Mouse (Mus musculus) liver, postnatal 0 days (tissue): ENCODE data around the gene Srcin1. TPM values are rescaled to one million over a fixed set of nuclear protein-coding genes. Genes with fewer than 3 reads are reported as not detected.

ENCODE experiments used
- ATAC-seq: fragments of 200-750 bp; cut with Nextera tagmentation; 2 replicates; pipeline ENCODE4 v1.8.0; 2017; ENCODE audit warnings: mild to moderate bottlenecking, moderate library complexity
- DNase-seq: peaks from one replicate; pipeline ENCODE4 v3.0.0-alpha.2; 2016
- H3K27ac ChIP-seq: fragments of 300-500 bp; sonication (generic); 2 replicates; pipeline ENCODE4 v1.5.1; 2014; ENCODE audit warnings: antibody characterized with exemption, moderate library complexity, mild to moderate bottlenecking, low read depth
- H3K27me3 ChIP-seq: fragments of 300-500 bp; sonication (generic); 2 replicates; pipeline ENCODE4 v1.6.1; 2014; ENCODE audit warnings: low read length, control low read depth, mixed read lengths; ENCODE audit not compliant: insufficient read depth
- H3K36me3 ChIP-seq: fragments of 300-500 bp; sonication (generic); replicated peaks from 2 replicates; pipeline ENCODE4 v1.6.1; 2014; ENCODE audit warnings: mild to moderate bottlenecking, control low read depth, low read length, moderate library complexity, mixed read lengths; ENCODE audit not compliant: insufficient read depth
- H3K4me1 ChIP-seq: fragments of 300-500 bp; sonication (generic); 2 replicates; pipeline ENCODE4 v1.6.1; 2014; ENCODE audit warnings: antibody characterized with exemption, mild to moderate bottlenecking, control low read depth; ENCODE audit not compliant: insufficient read depth
- H3K4me2 ChIP-seq: fragments of 300-500 bp; sonication (generic); 2 replicates; pipeline ENCODE4 v1.6.1; 2014; ENCODE audit warnings: low read depth, mild to moderate bottlenecking, low read length, moderate library complexity, mixed read lengths
- H3K4me3 ChIP-seq: fragments of 300-500 bp; sonication (generic); 2 replicates; pipeline ENCODE4 v1.5.1; 2014; ENCODE audit warnings: low read depth, low read length
- H3K9ac ChIP-seq: fragments of 300-500 bp; sonication (generic); replicated peaks from 2 replicates; pipeline ENCODE4 v1.6.1; 2014; ENCODE audit warnings: mild to moderate bottlenecking, moderate library complexity
- H3K9me3 ChIP-seq: fragments of 300-500 bp; sonication (generic); 2 replicates; pipeline ENCODE4 v1.6.1; 2016; ENCODE audit warnings: mild to moderate bottlenecking, control low read depth, low read length, mixed read lengths
- CTCF ChIP-seq: sonication (generic); IDR thresholded peaks from 2 replicates; pipeline ENCODE4 v1.5.1; 2016; ENCODE audit warnings: antibody characterized with exemption, low read depth
- EP300 ChIP-seq: IDR thresholded peaks from 2 replicates; pipeline ENCODE4 v1.6.1; 2016; ENCODE audit warnings: antibody characterized with exemption, low read depth, mild to moderate bottlenecking
- WGBS: fragments of 180-500 bp; shearing (Covaris S2); extraction: QIAGEN DNeasy Blood & Tissue Kit; methylation state at CpG from one replicate; pipeline ENCODE4 v1.1.7; 2014; ENCODE audit not compliant: insufficient replicate concordance; 5-methylcytosine and 5-hydroxymethylcytosine counted together
- polyA plus RNA-seq: library from polyadenylated mRNA; unstranded; fragments of >200 nt; fragmentation: Nextera tagmentation; extraction: Ambion mirVana; gene quantifications from 2 replicates; pipeline ENCODE4 v1.2.1, GENCODE M21; 2015

Gene Srcin1
- polyA plus RNA-seq, 1 experiment from 2014 or later, result 0.02 TPM

DNA sequence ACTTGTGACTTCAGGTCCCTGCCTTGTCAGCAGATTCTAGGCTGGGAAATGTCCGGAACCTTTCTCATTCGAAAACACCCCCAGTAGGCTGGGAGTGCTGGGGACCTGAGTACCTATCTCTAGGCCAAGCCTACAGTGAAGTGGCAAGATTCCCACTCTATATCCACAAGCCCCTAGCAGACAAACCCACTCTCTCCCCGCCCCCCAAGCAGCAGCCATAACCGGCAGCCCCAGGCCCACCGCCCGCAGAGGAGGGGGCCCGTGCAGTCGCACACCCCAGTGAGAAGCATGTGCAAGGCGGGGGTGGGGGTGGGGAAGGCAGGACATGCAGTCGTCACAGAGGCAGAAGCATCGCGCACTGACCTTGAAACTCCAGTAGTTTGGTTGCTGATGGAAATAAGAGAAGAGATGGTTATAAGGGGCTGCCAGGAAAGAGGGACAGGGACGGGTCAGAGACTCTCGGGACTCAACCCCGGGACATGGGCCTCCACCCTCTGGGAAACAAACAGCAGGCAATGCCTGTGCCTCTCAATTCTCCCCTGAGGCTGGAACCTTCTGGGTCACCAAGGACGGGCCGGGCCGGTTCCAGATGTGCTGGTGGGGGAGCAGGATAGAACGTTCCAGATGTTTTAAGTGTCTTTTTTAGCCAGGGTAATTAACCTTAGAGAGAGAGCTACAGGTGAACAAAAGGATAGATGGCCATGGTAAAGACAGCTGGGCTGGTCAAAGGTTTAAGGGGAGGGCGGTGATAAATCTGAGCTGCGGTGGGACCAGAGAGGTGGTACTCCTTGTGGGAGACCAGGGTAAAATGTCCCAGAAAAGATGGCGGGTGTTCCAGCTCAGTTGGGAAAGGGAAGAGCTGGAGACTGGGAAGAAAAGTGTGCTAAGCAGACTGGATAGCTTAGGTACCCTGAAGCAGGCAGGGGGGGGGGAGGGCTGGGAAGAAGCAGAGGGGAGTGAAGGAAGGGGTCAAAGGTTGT lies 33.5 kb downstream of the Srcin1 start:
- DNase-seq (no peak), ATAC-seq (no peak)
- peaks cover 63% of the 10 kb centered on the region for H3K27me3 ChIP-seq
- 80% methylated on average over 22 of the region's 22 CpGs for WGBS
- H3K9ac ChIP-seq, result no peak overlapping the region
- no peaks in the 10 kb centered on the region for H3K36me3 ChIP-seq
- no peak overlapping the region for H3K4me2 ChIP-seq
- TF ChIP-seq CTCF (no peak), EP300 (no peak)
- no peaks in the 10 kb centered on the region for H3K9me3 ChIP-seq
- H3K4me3 ChIP-seq, result no peak overlapping the region
- H3K27ac ChIP-seq, result no peak overlapping the region
- peaks cover 7% of the 10 kb centered on the region for H3K4me1 ChIP-seq

GRCm38 (mm10) chr11:97540604-97541003 lies 35.4 kb downstream of the Srcin1 start:
- Histone ChIP-seq H3K4me2 (no peak overlapping the region), H3K4me3 (no peak overlapping the region), H3K9ac (no peak overlapping the region), H3K4me1 (0 out of 2 replicates have a peak, but pooled peaks cover 6% of the 10 kb centered on the region), H3K27ac (no peak overlapping the region), H3K9me3 (no peaks in the 10 kb centered on the region), H3K36me3 (no peaks in the 10 kb centered on the region), H3K27me3 (peaks cover 63% of the 10 kb centered on the region)
- ATAC-seq (no peak), DNase-seq (no peak)
- WGBS, result 32% methylated on average over 3 of the region's 3 CpGs
- TF ChIP-seq CTCF (no peak), EP300 (no peak)

- WGBS, result 12% methylated on average over 3 of the region's 3 CpGs
- Histone ChIP-seq H3K4me3 (no peak overlapping the region), H3K27ac (no peak overlapping the region), H3K36me3 (no peaks in the 10 kb centered on the region), H3K4me2 (no peak overlapping the region), H3K9me3 (no peaks in the 10 kb centered on the region), H3K9ac (no peak overlapping the region), H3K4me1 (0 out of 2 replicates have a peak, but pooled peaks cover 6% of the 10 kb centered on the region), H3K27me3 (peaks cover 63% of the 10 kb centered on the region)
- no peak for DNase-seq
- TF ChIP-seq CTCF (no peak), EP300 (no peak)
- ATAC-seq, result no peak
Measured at GRCm38 (mm10) chr11:97540136-97540535, 35.9 kb downstream of the Srcin1 start.

DNA sequence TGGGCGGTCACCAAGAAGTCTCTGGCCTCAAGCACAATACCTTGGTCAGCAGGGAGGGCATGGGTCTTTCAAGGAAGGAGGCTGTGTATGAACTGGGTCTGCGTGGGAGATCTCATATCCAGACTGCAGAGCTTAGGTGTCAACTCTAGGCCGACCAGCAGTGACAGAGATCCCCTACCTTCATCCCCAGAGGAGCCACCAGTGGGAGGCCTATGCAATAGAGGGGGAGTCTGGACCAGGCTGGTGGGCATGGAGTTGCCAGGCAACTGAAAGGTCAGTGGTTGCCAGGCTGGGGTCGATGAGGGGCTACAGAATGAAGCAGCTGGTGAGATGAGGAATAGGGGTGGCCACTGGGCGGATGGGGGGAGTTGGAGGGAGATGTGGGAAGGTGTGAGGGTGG lies 36.4 kb downstream of the Srcin1 start:
- no peaks in the 10 kb centered on the region for H3K9me3 ChIP-seq
- no peak overlapping the region for H3K27ac ChIP-seq
- TF ChIP-seq EP300, result no peak
- no peak for TF ChIP-seq CTCF
- H3K4me3 ChIP-seq, result no peak overlapping the region
- H3K9ac ChIP-seq, result no peak overlapping the region
- ATAC-seq (no peak), DNase-seq (no peak)
- no peaks in the 10 kb centered on the region for H3K36me3 ChIP-seq
- peaks cover 63% of the 10 kb centered on the region for H3K27me3 ChIP-seq
- H3K4me1 ChIP-seq, result peaks cover 9% of the 10 kb centered on the region
- WGBS, result 63% methylated on average over 5 of the region's 5 CpGs
- no peak overlapping the region for H3K4me2 ChIP-seq

GRCm38 (mm10) chr11:97537580-97538089 lies 38.4 kb downstream of the Srcin1 start:
- no peak overlapping the region for H3K4me2 ChIP-seq
- H3K9ac ChIP-seq, result no peak overlapping the region
- TF ChIP-seq CTCF (no peak), EP300 (no peak)
- no peak for ATAC-seq
- DNase-seq, result no peak
- H3K36me3 ChIP-seq, result no peaks in the 10 kb centered on the region
- WGBS, result 40% methylated on average over 12 of the region's 12 CpGs
- peaks cover 15% of the 10 kb centered on the region for H3K4me1 ChIP-seq
- no peaks in the 10 kb centered on the region for H3K9me3 ChIP-seq
- H3K27ac ChIP-seq, result no peak overlapping the region
- peaks cover 68% of the 10 kb centered on the region for H3K27me3 ChIP-seq
- H3K4me3 ChIP-seq, result no peak overlapping the region

DNA sequence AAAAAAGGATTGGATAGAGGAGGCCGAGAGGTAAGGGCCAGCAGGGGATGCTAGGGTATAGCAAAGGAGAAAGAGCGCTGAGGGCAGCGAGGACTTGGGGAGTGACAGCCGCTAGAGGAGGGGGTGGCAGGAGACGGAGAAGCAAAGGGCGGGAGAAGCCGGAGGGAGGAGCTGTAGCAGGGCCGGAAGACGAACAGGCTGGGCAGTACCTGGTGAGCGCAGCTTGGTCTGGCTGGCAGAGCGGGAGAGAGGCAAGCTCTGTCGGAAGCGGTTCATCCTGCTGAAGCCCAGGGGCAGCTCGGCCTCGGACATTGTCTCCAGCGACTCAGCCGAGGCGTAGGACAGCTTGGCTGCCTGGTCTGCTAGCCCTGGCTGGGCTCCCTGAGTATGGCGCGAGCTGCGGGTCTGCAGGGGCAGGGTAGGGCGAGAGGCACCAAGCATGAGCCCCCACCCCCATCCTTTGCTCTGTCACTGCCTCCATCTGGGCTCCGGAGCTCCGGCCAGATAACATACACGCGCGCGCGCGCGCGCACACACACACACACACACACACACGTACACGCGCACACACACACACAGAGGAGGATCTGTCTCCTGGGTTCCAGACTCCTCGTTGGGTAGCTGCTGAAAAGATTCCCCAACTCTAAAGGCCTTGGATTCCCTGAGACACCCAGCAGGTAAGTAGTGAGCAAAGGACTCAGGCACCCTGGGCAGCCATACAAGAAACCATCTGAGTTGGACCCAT lies 39.0 kb downstream of the Srcin1 start:
- Histone ChIP-seq H3K4me1 (peaks cover 17% of the 10 kb centered on the region), H3K36me3 (no peaks in the 10 kb centered on the region), H3K9me3 (no peaks in the 10 kb centered on the region), H3K27me3 (peaks cover 75% of the 10 kb centered on the region), H3K4me3 (no peak overlapping the region; the same call in 1 of the 2 replicates), H3K4me2 (peak overlapping the region; percentile 24; the same call in 1 of the 2 replicates), H3K27ac (no peak overlapping the region), H3K9ac (no peak overlapping the region)
- TF ChIP-seq CTCF (peak; percentile 19; the same call in 1 of the 2 replicates), EP300 (no peak)
- WGBS, result 2% methylated on average over 31 of the region's 36 CpGs
- ATAC-seq (no peak), DNase-seq (no peak)
